Mouse (Mus musculus) small intestine, adult 2 months (tissue): ENCODE data around the gene Hmgb1.

Experiments
- CTCF ChIP-seq: fragments of 200-500 bp; IDR thresholded peaks from 2 replicates; pipeline ENCODE4 v1.5.1; 2012; ENCODE audit warnings: low read depth, mild to moderate bottlenecking, control low read depth, inconsistent platforms, low read length, moderate library complexity, mixed read lengths; ENCODE audit not compliant: insufficient replicate concordance, insufficient read length; ENCODE audit errors: extremely low read depth
- POLR2A ChIP-seq: fragments of 200-500 bp; IDR thresholded peaks from 2 replicates; pipeline ENCODE4 v1.6.1; 2012; ENCODE audit warnings: low read depth, mild to moderate bottlenecking, control low read depth, inconsistent platforms, low read length, moderate library complexity

DNA sequence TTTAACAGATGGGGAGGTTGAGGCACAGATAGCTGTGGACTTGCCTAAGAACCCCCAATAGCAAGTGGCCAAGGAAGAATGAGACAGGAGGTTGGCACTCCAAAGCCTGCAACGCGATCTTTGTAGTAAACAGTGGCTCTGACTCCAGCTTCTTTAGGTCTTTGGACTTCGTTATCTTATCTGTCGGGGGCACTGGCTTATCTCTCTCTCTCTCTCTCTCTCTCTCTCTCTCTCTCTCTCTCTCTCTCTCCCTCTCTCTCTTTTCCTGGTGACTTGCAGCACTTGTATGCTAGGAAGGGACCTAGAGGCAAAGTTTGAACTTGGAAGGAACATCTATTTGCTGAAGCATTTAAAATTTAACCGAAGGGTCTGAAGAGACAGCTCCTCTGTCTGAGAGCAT lies 155.9 kb downstream of the Hmgb1 start:
- TF ChIP-seq POLR2A: no peak
- no peak for TF ChIP-seq CTCF
